Mouse (Mus musculus) hematopoietic stem cell, adult 5-6 weeks (primary cell): ENCODE results near the gene Dapk1. TPM values are rescaled to one million over a fixed set of nuclear protein-coding genes. Genes with fewer than 3 reads are reported as not detected.

Experiments
- ATAC-seq, 2 experiments: fragments of 125-278 bp in 1 of 2; replicated peaks in 1 of 2; 2 replicates each; pipeline ENCODE4 v1.8.0; 2016 to 2017; ENCODE audit warnings: inconsistent platforms in 2 of 2, mild to moderate bottlenecking in 2 of 2, moderate number of reproducible peaks in 2 of 2, low read depth in 1 of 2, moderate TSS enrichment in 1 of 2; ENCODE audit not compliant: low FRiP score in 2 of 2, poor library complexity in 2 of 2, severe bottlenecking in 2 of 2, insufficient read depth in 1 of 2, low TSS enrichment in 1 of 2
- total RNA-seq: library from RNA; stranded (forward); fragments of 172-1452, 232-1000 nt; gene quantifications from 2 replicates; pipeline ENCODE4 v1.2.3, GENCODE M21; 2017

Dapk1 gene
- total RNA-seq, 1 experiment from 2014 or later = 12.0 TPM

DNA sequence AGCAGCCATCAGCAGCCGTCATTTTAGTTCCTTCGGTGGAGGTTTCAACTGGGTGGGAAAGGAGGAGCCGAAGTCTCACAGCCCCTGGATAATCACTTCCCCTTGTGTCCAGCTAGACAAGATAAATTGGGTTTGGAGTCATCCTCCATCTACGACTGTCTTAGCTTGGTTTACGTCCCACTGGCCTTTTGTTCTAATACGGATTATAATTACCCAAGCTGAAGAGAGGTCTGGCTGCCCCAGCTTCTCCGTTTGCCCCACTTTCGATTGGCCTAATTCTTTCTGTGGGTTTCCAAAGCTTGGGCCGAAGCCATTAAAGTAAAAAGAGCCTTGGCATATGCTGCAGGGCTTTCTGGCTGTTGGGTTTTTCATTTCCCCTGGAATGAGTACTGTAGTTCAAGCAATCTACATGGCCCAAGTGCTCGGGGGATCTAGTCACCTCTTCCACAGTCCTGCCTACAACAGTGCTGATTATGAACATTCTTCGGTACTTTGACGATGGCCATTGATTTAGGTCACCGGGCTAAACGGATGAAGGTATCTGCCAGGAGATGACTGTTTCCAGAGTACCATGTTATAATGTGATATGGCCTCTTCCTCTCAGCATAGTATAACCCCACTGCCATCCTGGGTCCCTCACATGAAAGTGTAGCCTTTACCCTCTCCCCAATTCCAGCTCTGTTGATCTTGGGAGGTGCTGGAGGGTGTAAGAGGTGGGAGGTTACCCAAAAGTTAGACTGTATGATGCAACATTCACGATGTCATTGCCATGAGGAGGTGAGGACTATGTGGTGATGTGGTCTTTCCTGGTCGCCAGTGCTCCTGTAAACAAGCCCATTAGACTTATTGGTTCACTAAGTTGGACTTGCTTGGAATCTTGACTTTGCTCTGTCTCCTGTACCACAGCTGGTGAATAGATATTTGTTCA, 106.1 kb downstream of the Dapk1 start:
- no peak for ATAC-seq

DNA sequence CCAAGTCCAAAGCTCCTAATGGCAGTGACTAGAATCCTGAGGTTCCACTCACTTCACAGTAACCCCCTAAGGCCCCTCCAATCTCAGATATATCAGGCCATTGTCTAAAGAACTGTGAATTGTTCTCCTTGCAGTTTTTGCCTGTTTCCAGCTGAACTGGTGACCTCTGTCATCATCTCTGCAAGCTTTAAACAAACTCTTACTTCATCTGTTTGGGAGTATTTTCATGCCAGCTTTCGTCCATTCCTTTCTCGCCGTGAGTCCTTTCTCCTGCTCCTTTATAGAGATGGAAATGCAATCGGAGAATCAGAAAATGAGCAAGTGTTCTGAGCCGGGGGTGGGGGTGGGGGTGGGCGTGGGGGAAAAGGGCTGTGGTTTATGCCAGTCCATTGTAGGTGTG, 107.4 kb downstream of the Dapk1 start:
- no peak for ATAC-seq

DNA sequence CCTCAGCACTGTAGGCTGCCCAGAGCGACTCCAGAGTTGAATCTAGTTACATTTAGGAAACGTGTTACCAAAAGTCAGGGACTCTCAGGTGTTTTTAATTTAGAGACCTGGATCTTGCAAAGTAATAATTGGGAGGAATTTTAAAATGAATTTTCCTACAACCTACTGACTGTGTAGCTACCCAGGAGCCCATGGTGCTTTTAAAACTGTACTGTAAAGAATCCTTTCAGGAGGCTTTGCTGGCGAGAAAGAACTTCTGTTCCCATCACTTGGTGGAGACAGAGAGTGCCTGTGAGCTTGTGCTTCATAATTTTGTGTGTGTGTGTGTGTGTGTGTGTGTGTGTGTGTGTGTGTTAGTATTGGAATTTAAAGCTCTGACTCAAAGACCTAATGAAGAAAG, 109.2 kb downstream of the Dapk1 start:
- no peak for ATAC-seq

DNA sequence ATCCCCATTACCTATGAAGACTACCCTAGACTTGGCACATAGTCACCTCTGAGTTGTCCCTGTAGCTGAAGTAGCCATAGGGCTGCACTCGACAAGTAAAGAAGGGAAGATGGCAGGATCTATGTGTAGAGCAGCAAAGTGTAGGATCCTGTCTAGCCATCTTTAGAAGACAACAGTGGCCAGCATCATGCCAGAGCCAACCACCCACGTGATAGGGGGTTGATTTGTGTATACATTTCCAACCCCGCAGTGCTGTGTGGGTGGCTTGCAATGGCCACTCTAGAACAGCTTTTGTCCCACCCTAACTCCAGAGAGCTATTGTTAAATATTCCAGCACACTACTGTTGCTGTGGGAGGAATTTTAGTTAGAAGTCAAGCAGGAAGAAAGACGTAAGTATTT, 111.8 kb downstream of the Dapk1 start:
- ATAC-seq = no peak

DNA sequence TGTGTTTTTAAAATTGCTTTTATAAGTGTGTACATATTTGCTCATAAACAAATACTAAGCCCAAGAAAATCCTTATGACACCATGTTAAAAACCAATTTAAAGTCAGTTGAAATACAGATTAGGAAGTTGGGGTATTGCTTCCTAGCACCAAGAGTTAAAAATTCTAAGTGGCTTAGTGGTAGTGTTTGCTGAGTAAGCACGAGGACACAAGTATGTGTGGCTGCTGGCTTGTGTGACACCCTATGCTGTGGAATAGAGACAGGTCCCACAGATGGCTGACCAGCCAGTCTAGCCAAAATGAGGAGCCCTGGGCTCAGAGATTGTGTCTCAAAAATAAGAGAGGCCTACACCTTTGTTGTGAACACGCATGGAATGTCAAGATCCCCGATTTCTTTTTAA, 114.4 kb downstream of the Dapk1 start:
- no peak for ATAC-seq

DNA sequence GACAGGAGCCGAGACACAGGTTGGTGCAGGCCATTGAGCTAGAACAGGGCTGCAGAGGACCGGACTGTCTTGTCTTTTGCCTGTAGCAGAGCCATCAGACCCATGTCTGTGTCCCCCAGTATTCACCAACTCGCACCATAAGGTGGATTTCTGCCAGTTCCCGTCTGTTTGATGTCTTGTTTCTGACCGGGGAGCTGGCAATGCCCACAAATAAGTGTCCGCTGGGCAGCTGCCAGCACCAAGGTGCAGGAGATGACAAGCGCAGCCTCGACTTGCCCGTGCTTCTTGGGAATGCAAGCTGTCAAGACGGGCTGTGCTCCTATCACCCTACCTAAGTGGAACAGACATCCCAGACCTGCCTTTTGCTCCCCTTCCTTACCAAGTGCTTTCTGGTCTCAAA, 115.7 kb downstream of the Dapk1 start:
- ATAC-seq = no peak

DNA sequence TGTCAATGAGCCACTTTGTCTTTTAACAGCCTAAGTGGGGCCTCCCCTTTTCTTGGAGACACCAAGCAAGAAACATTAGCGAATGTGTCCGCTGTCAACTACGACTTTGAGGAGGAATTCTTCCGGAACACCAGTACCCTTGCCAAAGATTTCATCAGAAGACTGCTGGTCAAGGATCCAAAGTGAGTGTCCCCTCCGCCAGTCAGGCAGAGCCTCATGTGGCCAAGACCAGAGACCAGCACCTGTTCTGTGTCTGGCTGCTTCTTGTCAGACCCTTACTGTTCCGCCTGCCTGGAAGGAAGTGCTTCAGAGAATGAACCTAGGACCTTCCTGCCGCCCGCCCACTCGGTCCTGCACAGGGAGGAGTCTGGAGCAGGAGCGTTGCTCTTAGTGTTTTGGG, 117.8 kb downstream of the Dapk1 start:
- ATAC-seq = no peak

DNA sequence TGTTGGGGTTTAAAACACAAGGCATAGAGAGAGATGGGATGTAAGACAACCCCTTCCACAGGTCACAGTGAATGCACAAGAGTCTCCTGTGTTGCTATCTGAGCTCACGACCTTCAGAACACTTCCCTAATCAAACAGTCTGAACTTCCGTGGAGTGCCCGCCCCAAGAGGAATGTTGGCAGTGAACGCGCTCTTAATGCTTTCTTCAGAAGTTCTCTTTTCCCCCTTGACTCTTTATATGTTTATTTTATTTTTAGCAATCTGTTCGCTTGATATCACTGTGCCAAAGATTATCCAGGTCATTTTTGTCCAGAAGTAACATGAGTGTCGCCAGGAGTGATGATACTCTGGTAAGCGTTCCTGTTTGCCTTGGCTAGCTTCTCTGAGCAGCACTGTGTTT, 121.0 kb downstream of the Dapk1 start:
- ATAC-seq = no peak

DNA sequence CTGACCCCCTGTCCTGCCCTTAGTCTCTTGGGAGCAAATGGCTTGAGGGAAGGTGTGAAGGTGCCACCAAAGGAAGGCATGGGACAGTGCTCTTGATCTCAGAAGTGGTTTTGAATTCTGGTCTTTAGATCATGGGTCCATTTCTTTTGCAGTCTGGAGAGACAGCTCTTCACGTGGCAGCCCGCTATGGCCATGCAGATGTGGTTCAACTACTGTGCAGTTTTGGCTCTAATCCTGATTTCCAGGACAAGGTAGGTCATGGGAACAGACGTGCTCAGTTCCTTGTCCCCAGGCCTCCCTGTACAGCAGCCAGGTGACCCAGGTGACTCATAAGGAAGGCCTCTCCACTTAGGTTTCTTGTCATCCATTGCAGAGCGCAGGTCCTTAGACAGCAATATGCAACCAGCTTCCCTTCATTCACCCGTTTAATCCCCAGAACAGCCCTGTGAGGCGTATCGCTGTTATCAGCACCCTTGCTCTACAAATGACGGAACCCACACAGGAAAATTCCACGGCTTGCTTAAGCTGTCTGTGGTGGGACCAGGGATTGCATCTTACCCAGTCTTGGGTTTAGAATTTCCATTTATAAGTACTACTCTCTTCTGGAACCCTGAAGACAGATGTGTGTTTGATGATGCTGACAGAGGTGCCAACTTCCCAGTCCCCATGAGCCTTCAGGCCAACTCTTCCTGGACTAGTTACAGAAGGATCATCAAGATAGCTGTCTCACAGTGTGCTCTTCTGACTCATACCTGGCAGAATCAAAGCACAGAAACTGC, 126.7 kb downstream of the Dapk1 start:
- no peak for ATAC-seq

DNA sequence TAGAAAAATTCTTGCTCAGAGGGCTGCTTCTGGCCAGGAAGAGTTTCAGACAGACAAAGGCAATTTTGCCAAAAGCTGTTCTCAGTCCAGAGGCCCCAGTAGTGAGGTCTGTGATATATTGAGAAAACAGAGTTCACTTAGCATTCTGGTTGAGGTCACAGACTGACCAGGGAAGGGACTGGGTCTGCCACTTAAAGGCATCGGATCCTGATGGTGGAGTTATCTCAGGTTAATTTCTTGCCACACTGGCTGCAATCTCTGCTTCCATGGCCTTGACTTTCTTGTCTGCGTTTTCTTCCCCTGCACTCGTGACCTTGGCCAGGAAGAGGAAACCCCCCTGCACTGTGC, 127.3 kb downstream of the Dapk1 start:
- no peak for ATAC-seq

DNA sequence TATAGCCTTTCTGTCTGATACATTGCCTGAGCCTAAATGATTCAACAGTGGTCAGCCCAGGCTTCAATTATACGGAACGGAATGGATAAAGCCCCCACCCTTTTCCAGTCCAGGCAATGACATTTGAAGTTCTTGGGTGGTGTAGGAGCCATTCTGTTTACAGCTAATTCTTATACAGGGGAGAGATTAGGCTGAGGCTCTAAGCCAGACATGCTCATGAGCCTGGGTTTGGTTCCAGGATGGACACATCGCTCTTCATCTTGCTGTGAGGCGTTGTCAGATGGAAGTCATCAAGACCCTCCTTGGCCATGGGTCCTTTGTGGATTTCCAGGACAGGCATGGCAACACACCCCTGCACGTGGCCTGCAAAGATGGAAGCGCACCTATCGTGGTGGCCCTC, 128.8 kb downstream of the Dapk1 start:
- ATAC-seq = no peak

DNA sequence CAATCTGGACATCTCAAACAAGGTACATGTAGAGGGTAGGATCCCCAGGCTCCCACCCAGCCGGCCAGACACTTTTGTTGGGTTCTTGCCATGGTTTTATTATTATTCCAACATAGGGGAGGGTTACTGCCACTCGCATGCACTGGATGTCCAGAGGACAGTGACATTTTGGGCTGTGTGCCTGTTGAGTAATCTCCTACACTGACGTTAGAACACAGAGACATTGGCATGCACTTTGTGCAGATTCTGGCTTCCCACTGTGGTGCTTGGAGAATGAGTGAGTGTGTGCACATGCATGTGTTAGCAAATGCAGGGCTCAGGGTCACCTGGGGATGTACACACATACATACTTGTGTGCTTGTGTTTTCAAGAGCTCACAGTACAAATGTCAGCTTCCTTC, 129.3 kb downstream of the Dapk1 start:
- no peak for ATAC-seq

DNA sequence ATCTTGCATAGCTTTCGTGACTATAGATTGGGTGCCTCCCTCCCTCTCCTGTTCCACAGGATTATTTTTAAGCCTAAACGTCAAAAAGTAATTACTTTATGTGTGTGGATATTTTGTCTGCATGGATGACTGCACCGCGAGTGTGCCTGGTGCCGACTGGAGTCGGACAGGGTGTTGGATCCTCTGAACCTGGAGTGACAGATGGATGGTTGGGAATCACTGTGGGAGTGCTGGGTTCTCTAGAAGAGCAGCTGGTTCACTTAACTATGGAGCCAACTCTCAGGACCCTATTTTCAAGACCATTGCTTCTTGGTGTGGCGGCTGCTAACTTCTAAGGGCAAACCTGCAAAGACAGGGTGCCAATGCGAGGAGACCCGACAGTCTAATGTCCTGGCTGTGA, 133.6 kb downstream of the Dapk1 start:
- no peak for ATAC-seq

DNA sequence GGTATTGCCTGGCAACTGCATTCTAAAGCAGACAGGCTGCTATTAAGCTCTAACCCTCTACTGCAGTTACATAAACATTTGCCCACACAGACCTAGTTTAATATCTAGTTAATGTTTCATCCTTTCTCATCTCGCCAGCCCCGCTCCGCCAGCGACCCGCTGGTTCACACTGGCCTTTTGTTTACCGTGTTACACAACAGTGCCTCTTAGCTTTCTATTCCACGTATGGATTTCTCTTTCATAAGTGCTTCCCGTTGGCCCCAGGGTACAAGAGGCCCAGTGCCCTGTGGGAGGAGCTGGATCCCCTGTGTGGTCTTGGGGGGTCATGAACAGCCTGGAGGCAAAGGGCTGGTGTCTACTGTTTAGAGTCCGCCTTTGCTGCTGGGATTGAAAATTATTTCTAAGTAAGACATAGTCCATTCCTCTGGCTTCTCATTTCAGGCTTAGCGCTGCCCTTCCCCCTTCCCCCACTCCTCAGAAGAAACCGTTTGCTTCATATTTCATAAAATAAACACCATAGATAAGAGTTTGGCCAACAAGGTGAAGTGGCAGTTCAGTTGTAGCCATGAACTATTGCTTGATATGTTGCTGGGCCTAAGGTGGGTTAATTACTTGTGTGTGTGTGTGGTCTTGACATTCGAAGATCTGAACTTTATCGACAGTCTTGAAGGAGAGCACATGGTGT, 134.8 kb downstream of the Dapk1 start:
- no peak for ATAC-seq

DNA sequence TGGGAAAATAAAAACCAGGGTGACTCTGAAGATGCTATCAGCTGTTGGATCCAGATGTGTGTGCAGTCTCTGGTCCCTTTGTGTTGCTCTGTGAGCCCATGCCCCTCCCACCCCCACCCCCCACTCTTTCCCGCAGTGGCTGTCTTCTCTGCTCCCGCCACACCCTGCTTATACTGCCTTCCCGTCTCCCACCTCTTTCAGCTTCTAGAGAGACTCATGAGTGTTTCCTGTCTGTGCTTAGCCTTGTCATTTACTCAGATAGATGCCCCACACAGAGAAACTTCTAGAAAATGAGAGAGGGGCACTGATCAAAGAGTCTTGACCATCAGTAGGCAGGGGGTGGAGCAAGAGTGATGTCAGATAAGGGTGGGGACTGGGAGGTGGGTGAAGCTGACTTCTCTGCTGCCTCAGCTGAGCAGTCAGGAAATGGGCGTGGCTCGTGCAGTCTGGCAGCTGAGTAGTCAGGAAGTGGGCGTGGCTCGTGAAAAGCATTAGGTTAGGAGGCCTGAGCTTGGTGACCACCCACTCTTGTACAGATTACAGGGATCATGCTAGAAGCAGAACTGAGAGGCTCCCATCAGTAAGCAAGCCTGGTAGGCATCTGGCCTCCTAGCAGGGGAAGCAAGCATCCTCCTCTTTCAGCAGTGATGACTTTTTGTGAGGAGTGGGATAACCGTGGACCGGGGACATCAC, 136.0 kb downstream of the Dapk1 start:
- peak; percentile 93 for ATAC-seq

DNA sequence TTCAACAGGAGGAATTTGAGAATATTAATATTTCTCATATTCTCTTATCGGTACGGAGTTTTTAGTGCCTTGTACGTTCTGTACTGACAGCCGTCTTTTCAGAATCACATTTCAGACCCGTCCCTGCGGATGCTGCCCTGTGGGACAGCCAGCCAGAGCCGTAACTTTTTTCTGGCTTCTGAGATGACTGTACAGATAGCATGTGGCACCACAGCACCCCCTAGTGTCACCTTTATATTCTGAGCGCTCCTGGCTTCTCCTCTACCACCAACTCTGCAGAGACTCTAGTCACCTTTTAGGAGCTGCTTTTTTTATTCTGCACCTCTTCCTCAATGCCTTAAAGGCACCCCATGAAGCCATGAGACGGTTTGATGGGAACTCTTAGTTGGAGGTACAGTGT, 136.7 kb downstream of the Dapk1 start:
- peak; percentile 69 to 77 for ATAC-seq

DNA sequence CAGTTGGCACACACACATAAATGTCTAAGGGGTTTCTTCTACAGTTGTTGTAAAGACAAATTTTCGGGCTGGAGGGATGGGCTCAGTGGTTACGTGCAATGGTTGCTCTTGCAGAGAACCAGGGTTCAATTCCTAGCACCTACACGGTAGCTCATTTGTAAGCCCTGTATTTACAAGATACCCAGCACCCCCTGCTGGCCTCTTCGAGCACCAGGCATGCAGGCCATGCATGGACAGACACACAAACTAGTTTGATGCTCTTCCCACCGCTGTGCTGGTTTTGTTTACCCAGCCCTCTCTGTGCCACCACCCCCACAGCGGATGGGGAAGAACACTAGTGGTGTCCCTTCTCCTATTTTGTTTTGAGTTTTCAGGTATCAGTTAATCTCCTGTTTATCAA, 138.5 kb downstream of the Dapk1 start:
- no peak for ATAC-seq

DNA sequence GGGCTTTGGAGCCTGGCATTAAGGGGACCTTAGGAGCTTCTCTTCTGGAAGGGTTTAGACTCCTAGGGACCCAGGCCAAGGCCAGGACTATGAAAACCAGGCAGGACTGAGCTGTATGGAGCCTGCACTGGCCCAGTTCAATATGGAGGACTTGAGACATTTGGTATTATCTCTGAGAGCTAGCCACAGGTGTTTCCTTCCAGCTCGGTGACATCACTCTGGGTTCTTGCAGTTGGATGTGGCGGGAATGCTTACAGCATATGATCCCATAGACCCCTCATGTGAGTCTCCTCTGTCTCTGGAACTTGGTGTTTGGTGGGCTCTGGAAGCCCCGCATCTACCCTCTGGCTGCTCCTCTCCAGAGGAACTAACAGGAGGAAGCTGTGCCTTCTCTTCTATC, 140.9 kb downstream of the Dapk1 start:
- ATAC-seq = no peak
